Mouse (Mus musculus) CD4-positive, CD25-positive, alpha-beta regulatory T cell, adult 9 weeks (primary cell): ENCODE results near the gene Atg101. TPM values are rescaled to one million over a fixed set of nuclear protein-coding genes. Genes with fewer than 3 reads are reported as not detected.

Source experiments
- polyA plus RNA-seq: library from polyadenylated mRNA; unstranded; fragments of 100-300 nt; shearing (Covaris generic); gene quantifications from one replicate; pipeline ENCODE4 v1.2.1, GENCODE M21; 2017

Gene Atg101
- polyA plus RNA-seq, result 96.9 TPM

DNA sequence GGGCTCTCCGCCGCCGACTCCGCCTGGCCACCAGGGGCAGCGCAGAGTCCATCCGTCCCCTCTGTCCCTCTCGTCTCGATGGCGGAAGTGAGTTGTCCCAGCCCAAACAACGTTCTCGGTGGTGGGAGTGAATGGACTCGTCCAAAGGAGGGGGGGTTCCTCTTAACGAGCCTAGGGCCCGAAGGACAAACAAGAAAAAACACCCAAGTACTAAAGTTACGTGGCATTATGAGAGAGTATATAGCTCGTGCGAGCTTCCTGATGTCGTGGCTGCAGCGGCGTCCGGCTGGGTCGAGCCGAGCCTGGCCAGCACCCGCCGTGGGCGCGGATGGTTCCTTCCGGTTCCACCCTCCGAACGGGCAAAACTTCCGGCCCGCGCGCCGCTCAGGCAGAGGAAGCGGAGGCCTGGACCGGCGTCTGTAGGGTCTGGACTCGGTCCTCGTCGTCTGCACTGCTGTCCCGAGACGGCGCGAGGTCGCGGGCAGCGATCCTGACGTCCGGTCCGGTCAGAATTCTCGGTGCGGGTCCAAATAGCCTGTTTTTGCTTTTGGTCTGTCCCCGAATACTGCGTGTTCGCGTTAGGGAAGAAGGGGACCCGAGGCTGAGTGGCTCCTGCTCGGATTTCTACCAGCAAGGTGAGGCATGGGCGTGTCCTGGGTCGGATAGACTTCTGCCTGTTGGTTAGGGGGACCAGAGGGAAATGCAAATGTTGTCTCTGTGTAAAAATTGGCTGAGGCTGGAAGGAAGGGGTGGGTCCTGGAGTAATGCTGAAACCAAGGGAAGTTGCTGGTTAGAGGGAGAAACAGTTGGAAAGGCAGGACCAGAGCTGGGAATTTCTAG lies at the start of gene Atg101:
Gene Atg101, plus strand, starts transcription at position 362 of the 840 bp plus-strand sequence.

DNA sequence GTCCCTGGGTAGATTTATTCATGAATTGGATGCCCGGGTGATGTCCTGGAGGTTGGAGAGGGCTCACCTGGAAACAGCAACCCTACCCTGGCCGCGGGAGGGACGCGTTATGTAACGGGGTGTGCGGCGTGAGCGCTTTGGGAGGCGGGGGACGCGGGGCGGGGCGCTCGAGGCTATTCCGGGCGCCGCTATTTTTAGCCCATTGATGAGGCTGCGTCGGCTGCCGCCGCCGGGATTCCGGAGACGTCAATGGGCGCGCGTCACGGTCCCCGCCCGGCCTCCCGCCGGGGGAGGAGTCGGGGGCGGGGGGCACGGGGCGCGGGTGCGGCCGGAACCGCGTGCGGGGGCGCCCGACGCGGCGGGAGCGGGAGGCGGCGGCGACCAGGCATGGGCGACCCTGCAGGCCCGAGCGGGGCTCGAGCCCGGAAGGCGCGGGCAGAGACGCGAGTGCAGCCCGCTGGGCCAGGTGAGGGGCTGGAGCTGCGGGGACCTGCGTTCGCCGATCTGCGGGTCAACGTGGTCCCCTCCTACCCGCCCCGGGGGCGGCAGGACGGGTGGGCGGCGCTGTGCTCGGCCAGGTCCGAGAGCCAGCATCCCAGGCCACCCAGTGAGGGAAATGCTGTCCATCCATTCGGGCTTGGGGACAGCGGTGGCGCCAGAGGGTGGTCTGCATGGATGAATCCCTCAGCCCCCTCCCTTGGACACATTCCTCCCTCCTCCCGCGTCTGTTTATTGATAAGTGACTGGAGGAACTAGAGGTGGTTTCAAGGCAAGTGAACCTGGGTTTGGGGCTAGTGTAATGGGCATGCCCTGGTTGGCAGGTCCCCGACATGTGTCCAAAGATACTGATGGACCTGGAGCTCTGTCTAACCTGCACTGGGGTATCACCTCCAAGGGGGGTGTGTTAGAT lies 29.9 kb upstream of the Atg101 start, which contains the start of gene Nr4a1:
Gene Nr4a1, plus strand, starts transcription at position 384 of the 910 bp plus-strand sequence.

DNA sequence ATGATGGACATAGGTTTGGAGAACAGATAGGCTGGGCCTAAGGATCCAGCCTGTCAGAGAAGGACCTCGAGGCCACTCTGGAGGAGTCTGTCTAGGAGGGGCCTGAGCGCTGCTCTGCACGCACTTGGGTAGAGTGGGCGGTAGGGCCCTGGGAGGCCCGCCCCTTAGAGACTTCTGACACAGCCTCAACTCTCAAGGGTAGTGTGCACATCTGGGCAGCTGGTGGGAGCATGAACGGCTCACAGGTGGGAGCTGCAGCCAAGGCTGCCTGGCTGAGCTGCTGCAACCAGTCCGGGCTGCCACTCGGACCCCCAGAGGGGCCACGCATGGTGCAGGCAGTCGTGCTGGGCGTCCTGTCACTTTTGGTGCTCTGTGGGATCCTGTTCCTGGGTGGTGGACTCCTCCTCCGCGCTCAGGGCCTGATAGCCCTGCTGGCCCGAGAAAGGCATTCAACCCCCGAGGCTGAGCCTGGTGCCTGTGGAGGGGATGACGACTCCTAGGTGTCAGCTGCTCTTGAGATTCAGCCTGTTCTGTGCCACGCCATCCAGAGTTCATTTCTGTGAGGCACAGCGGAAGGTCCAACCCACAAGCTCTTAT lies 9.1 kb downstream of the Atg101 start, which contains the start of gene 6030408B16Rik:
Gene 6030408B16Rik, plus strand, starts transcription at position 188 of the 597 bp plus-strand sequence.

Other genes starting within 250 kb of the Atg101 start
- not detected for gene Gm47841, start 236.9 kb upstream of the Atg101 start, polyA plus RNA-seq
- gene Fignl2, start 205.7 kb upstream of the Atg101 start, polyA plus RNA-seq, result not detected
- not detected for gene Ankrd33, start 168.5 kb upstream of the Atg101 start, polyA plus RNA-seq
- 10.1 TPM for gene Acvrl1, start 155.8 kb upstream of the Atg101 start, polyA plus RNA-seq
- gene Acvr1b, start 110.2 kb upstream of the Atg101 start, polyA plus RNA-seq, result 2.9 TPM
- 0.26 TPM for gene Grasp, start 60.1 kb upstream of the Atg101 start, polyA plus RNA-seq
- gene Nr4a1, start 30.0 kb upstream of the Atg101 start, polyA plus RNA-seq, result 116 TPM
- gene 6030408B16Rik, start 8.9 kb downstream of the Atg101 start, polyA plus RNA-seq, result 0.40 TPM
- gene Krt80, start 85.9 kb downstream of the Atg101 start, polyA plus RNA-seq, result not detected
- gene Krt7, start 126.8 kb downstream of the Atg101 start, polyA plus RNA-seq, result not detected
- gene Krt87, start 154.5 kb downstream of the Atg101 start, polyA plus RNA-seq, result 0.37 TPM
- not detected for gene Krt88, start 163.5 kb downstream of the Atg101 start, polyA plus RNA-seq
- gene Krt81, start 179.5 kb downstream of the Atg101 start, polyA plus RNA-seq, result not detected
- gene Krt86, start 189.2 kb downstream of the Atg101 start, polyA plus RNA-seq, result not detected
- 4.1 TPM for gene Krt83, start 207.2 kb downstream of the Atg101 start, polyA plus RNA-seq
- not detected for gene Gm49425, start 233.0 kb downstream of the Atg101 start, polyA plus RNA-seq
- gene Krt84, start 248.5 kb downstream of the Atg101 start, polyA plus RNA-seq, result not detected